Comparison of ENCODE assay signal across 10 mouse cellular contexts in the genomic region with DNA sequence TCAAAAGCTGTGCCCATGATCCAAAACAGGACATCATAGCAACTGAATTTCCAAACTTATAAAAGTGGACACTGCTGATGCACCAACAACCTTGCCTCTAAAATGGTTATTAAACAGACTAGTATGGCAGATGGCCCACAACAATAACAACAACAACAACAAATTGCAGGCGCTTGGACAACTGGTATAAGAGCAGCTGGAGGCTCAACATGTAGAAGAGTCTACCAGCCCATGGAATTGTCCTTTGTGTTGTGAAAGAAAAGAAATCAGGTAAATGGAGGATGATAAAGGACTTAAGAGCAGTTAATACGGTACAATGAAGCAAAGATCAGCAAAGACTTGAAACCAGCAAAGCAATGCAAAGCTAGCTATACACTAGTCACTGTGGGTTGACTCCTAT. TPM values are rescaled to one million over a fixed set of nuclear protein-coding genes. Genes with fewer than 3 reads are reported as not detected.
DNase-seq lines count a peak whose midpoint lies in the region; ATAC-seq lines count a peak whose summit lies in the region.
"Had no signal": no experiment of that assay in that cellular context is flagged by ENCODE, and none has a peak within 500 bp of the region (broad histone marks: within the 10 kb centered on the region; RNA-seq: fewer than 3 reads in every experiment).

No protein-coding gene starts in this region.

- WGBS in liver, embryonic 11.5 days = 83% methylated on average over 2 of the region's 2 CpGs
- WGBS in forebrain, embryonic 14.5 days = 89% methylated on average over 2 of the region's 2 CpGs
- 69% methylated on average over 2 of the region's 2 CpGs for WGBS in liver, embryonic 13.5 days (ENCODE audit: insufficient replicate concordance)
- WGBS in neural tube, embryonic 13.5 days = 94% methylated on average over 2 of the region's 2 CpGs

- H3K36me3 ChIP-seq in liver, embryonic 11.5 days (ENCODE audit: control insufficient read depth, insufficient read depth, low read length) = no peaks in the 10 kb centered on the region
- no peaks in the 10 kb centered on the region for H3K36me3 ChIP-seq in forebrain, embryonic 14.5 days (ENCODE audit: control insufficient read depth, insufficient read depth, low read length)
- no peaks in the 10 kb centered on the region for H3K36me3 ChIP-seq in liver, embryonic 13.5 days
- peaks cover 7% of the 10 kb centered on the region; the same call in 1 of the 2 replicates for H3K36me3 ChIP-seq in neural tube, embryonic 13.5 days
- H3K36me3 ChIP-seq: intestine, embryonic 15.5 days had no signal

- no peak overlapping the region for H3K27ac ChIP-seq in liver, embryonic 11.5 days (ENCODE audit: low read depth, low read length)
- no peak overlapping the region for H3K27ac ChIP-seq in forebrain, embryonic 14.5 days (ENCODE audit: low read depth, low read length)
- H3K27ac ChIP-seq in liver, embryonic 13.5 days = no peak overlapping the region
- no peak overlapping the region for H3K27ac ChIP-seq in neural tube, embryonic 13.5 days (replicated peaks)
- H3K27ac ChIP-seq: heart, adult 2 months; intestine, embryonic 15.5 days had no signal

- no peaks in the 10 kb centered on the region for H3K27me3 ChIP-seq in liver, embryonic 11.5 days (replicated peaks; ENCODE audit: control insufficient read depth, insufficient read depth, low read length)
- H3K27me3 ChIP-seq in forebrain, embryonic 14.5 days (replicated peaks; ENCODE audit: control insufficient read depth, insufficient read depth, low read length) = no peaks in the 10 kb centered on the region
- no peaks in the 10 kb centered on the region for H3K27me3 ChIP-seq in liver, embryonic 13.5 days
- H3K27me3 ChIP-seq in neural tube, embryonic 13.5 days = no peaks in the 10 kb centered on the region
- H3K27me3 ChIP-seq: CH12.LX; intestine, embryonic 15.5 days had no signal

- DNase-seq in liver, embryonic 11.5 days (ENCODE audit: low spot score) = no peak
- no peak for DNase-seq in liver
- DNase-seq in forebrain, embryonic 14.5 days (ENCODE audit: low spot score) = no peak
- no peak for DNase-seq in liver, embryonic 13.5 days
- no peak for DNase-seq in right cerebral cortex, adult 2 months (ENCODE audit: low spot score in 2 of 2)
- no peak for DNase-seq in ovary, postnatal 14 days (ENCODE audit: low spot score)
- DNase-seq: heart, adult 2 months had no signal

- no peak for ATAC-seq in liver, embryonic 11.5 days (replicated peaks; ENCODE audit: low FRiP score)
- ATAC-seq in forebrain, embryonic 14.5 days = no peak
- no peak for ATAC-seq in liver, embryonic 13.5 days (ENCODE audit: low read depth)
- no peak for ATAC-seq in neural tube, embryonic 13.5 days (ENCODE audit: low read depth)
- ATAC-seq: intestine, embryonic 15.5 days had no signal

- peak overlapping the region; percentile 97; the same call in 1 of the 2 replicates for H3K4me2 ChIP-seq in liver, embryonic 11.5 days
- peak overlapping the region; percentile 83 for H3K4me2 ChIP-seq in forebrain, embryonic 14.5 days (ENCODE audit: low read length)
- peak overlapping the region; percentile 85; the same call in 1 of the 2 replicates for H3K4me2 ChIP-seq in liver, embryonic 13.5 days
- H3K4me2 ChIP-seq in neural tube, embryonic 13.5 days = peak overlapping the region; percentile 82

- H3K9me3 ChIP-seq in liver, embryonic 11.5 days (ENCODE audit: control insufficient read depth, low read length) = no peaks in the 10 kb centered on the region
- no peaks in the 10 kb centered on the region for H3K9me3 ChIP-seq in forebrain, embryonic 14.5 days (replicated peaks; ENCODE audit: control insufficient read depth, low read length)
- no peaks in the 10 kb centered on the region for H3K9me3 ChIP-seq in liver, embryonic 13.5 days (replicated peaks)
- H3K9me3 ChIP-seq in neural tube, embryonic 13.5 days = peaks cover 6% of the 10 kb centered on the region; the same call in 1 of the 2 replicates
- H3K9me3 ChIP-seq: intestine, embryonic 15.5 days had no signal

- H3K4me1 ChIP-seq in liver, embryonic 11.5 days (replicated peaks; ENCODE audit: control insufficient read depth, insufficient read depth, low read length) = peaks cover 15% of the 10 kb centered on the region
- peaks cover 19% of the 10 kb centered on the region; the same call in 1 of the 2 replicates for H3K4me1 ChIP-seq in forebrain, embryonic 14.5 days (ENCODE audit: control insufficient read depth, insufficient read depth, low read length)
- peaks cover 54% of the 10 kb centered on the region for H3K4me1 ChIP-seq in liver, embryonic 13.5 days (replicated peaks)
- H3K4me1 ChIP-seq in neural tube, embryonic 13.5 days (replicated peaks) = peaks cover 40% of the 10 kb centered on the region

- H3K9ac ChIP-seq in liver, embryonic 11.5 days (ENCODE audit: low read depth, low read length) = no peak overlapping the region
- H3K9ac ChIP-seq in forebrain, embryonic 14.5 days (ENCODE audit: low read length) = no peak overlapping the region
- H3K9ac ChIP-seq in liver, embryonic 13.5 days = no peak overlapping the region
- H3K9ac ChIP-seq in neural tube, embryonic 13.5 days = no peak overlapping the region

- H3K4me3 ChIP-seq in liver, embryonic 11.5 days (ENCODE audit: low read depth, low read length) = no peak overlapping the region
- no peak overlapping the region for H3K4me3 ChIP-seq in forebrain, embryonic 14.5 days (ENCODE audit: low read depth, low read length)
- no peak overlapping the region for H3K4me3 ChIP-seq in liver, embryonic 13.5 days (replicated peaks)
- H3K4me3 ChIP-seq in neural tube, embryonic 13.5 days = peak overlapping the region; percentile 68

RNA-seq across cellular contexts. Expression of a gene that starts 1.5 kb away (rescaled TPM):
- 9.0 and 10.0 TPM in 2 replicates for polyA plus RNA-seq in liver, embryonic 11.5 days (2014; fragmentation: Nextera tagmentation; extraction: Ambion mirVana)
- polyA plus RNA-seq in forebrain, embryonic 14.5 days (2014; fragmentation: Nextera tagmentation; extraction: Ambion mirVana) = 23.0 and 34.3 TPM in 2 replicates
- polyA plus RNA-seq in liver, embryonic 13.5 days (2015; fragmentation: Nextera tagmentation; extraction: Ambion mirVana) = 3.5 and 5.0 TPM in 2 replicates
- polyA plus RNA-seq in neural tube, embryonic 13.5 days (2015; fragmentation: Nextera tagmentation; extraction: Ambion mirVana) = 26.8 and 27.6 TPM in 2 replicates

RNA-seq across cellular contexts. Expression of a gene that starts 30.6 kb away (rescaled TPM):
- 2.4 and 3.0 TPM in 2 replicates for polyA plus RNA-seq in liver, embryonic 11.5 days (2014; fragmentation: Nextera tagmentation; extraction: Ambion mirVana)
- polyA plus RNA-seq in forebrain, embryonic 14.5 days (2014; fragmentation: Nextera tagmentation; extraction: Ambion mirVana) = 15.8 and 17.0 TPM in 2 replicates
- polyA plus RNA-seq in liver, embryonic 13.5 days (2015; fragmentation: Nextera tagmentation; extraction: Ambion mirVana) = 0.54 and 0.68 TPM in 2 replicates
- polyA plus RNA-seq in neural tube, embryonic 13.5 days (2015; fragmentation: Nextera tagmentation; extraction: Ambion mirVana) = 11.0 and 11.9 TPM in 2 replicates

RNA-seq across cellular contexts. Expression of a gene that starts 39.1 kb away (rescaled TPM):
- polyA plus RNA-seq in liver, embryonic 11.5 days (2014; fragmentation: Nextera tagmentation; extraction: Ambion mirVana) = 3.9 TPM in 2 replicates
- 15.7 and 17.1 TPM in 2 replicates for polyA plus RNA-seq in forebrain, embryonic 14.5 days (2014; fragmentation: Nextera tagmentation; extraction: Ambion mirVana)
- polyA plus RNA-seq in liver, embryonic 13.5 days (2015; fragmentation: Nextera tagmentation; extraction: Ambion mirVana) = 1.1 and 1.5 TPM in 2 replicates
- 12.9 and 14.2 TPM in 2 replicates for polyA plus RNA-seq in neural tube, embryonic 13.5 days (2015; fragmentation: Nextera tagmentation; extraction: Ambion mirVana)

RNA-seq across cellular contexts. Expression of a gene that starts 45.4 kb away (rescaled TPM):
- polyA plus RNA-seq in liver, embryonic 11.5 days (2014; fragmentation: Nextera tagmentation; extraction: Ambion mirVana) = 3.9 and 5.7 TPM in 2 replicates
- 16.5 and 21.6 TPM in 2 replicates for polyA plus RNA-seq in forebrain, embryonic 14.5 days (2014; fragmentation: Nextera tagmentation; extraction: Ambion mirVana)
- 1.3 and 1.4 TPM in 2 replicates for polyA plus RNA-seq in liver, embryonic 13.5 days (2015; fragmentation: Nextera tagmentation; extraction: Ambion mirVana)
- 18.3 and 19.0 TPM in 2 replicates for polyA plus RNA-seq in neural tube, embryonic 13.5 days (2015; fragmentation: Nextera tagmentation; extraction: Ambion mirVana)

RNA-seq across cellular contexts. Expression of a gene that starts 46.0 kb away (rescaled TPM):
- 9.6 and 10.2 TPM in 2 replicates for polyA plus RNA-seq in liver, embryonic 11.5 days (2014; fragmentation: Nextera tagmentation; extraction: Ambion mirVana)
- polyA plus RNA-seq in forebrain, embryonic 14.5 days (2014; fragmentation: Nextera tagmentation; extraction: Ambion mirVana) = 18.3 and 23.9 TPM in 2 replicates
- 3.5 and 4.9 TPM in 2 replicates for polyA plus RNA-seq in liver, embryonic 13.5 days (2015; fragmentation: Nextera tagmentation; extraction: Ambion mirVana)
- 13.3 and 17.7 TPM in 2 replicates for polyA plus RNA-seq in neural tube, embryonic 13.5 days (2015; fragmentation: Nextera tagmentation; extraction: Ambion mirVana)
